Mouse (Mus musculus) kidney, postnatal 0 days (tissue): ENCODE data around the gene Commd1. TPM values are rescaled to one million over a fixed set of nuclear protein-coding genes. Genes with fewer than 3 reads are reported as not detected.
A peak's percentile ranks its signal among the peaks of the same experiment; 100 is the strongest.

ENCODE experiments used
- ATAC-seq: fragments of 200-750 bp; cut with Nextera tagmentation; replicated peaks from 2 replicates; pipeline ENCODE4 v1.8.0; 2017; ENCODE audit warnings: low read depth, moderate number of reproducible peaks, moderate TSS enrichment, moderate library complexity; ENCODE audit not compliant: low FRiP score
- DNase-seq: peaks from one replicate; pipeline ENCODE4 v3.0.0-alpha.2; 2016; ENCODE audit warnings: low spot score
- H3K27ac ChIP-seq: fragments of 300-500 bp; sonication (generic); 2 replicates; pipeline ENCODE4 v1.5.1; 2014; ENCODE audit warnings: mild to moderate bottlenecking
- H3K27me3 ChIP-seq: fragments of 300-500 bp; sonication (generic); 2 replicates; pipeline ENCODE4 v1.6.1; 2014; ENCODE audit warnings: low read length, mixed read lengths; ENCODE audit not compliant: insufficient read depth
- H3K36me3 ChIP-seq: fragments of 300-500 bp; sonication (generic); 2 replicates; pipeline ENCODE4 v1.6.1; 2014; ENCODE audit warnings: low read length, mixed read lengths; ENCODE audit not compliant: insufficient read depth
- H3K4me1 ChIP-seq: fragments of 300-500 bp; sonication (generic); replicated peaks from 2 replicates; pipeline ENCODE4 v1.6.1; 2014; ENCODE audit warnings: antibody characterized with exemption, low read length, mixed read lengths; ENCODE audit not compliant: insufficient read depth
- H3K4me2 ChIP-seq: fragments of 300-500 bp; sonication (generic); 2 replicates; pipeline ENCODE4 v1.6.1; 2014; ENCODE audit warnings: mild to moderate bottlenecking, low read length, moderate library complexity, mixed read lengths
- H3K4me3 ChIP-seq: fragments of 300-500 bp; sonication (generic); replicated peaks from 2 replicates; pipeline ENCODE4 v1.5.1; 2014; ENCODE audit warnings: low read depth, low read length
- H3K9ac ChIP-seq: fragments of 300-500 bp; sonication (generic); 2 replicates; pipeline ENCODE4 v1.6.1; 2014; ENCODE audit warnings: low read depth, low read length
- H3K9me3 ChIP-seq: fragments of 300-500 bp; sonication (generic); replicated peaks from 2 replicates; pipeline ENCODE4 v1.6.1; 2016; ENCODE audit warnings: low read length, inconsistent platforms, mixed read lengths
- CTCF ChIP-seq: IDR thresholded peaks from 2 replicates; pipeline ENCODE4 v1.5.1; 2016; ENCODE audit warnings: antibody characterized with exemption, low read depth, mild to moderate bottlenecking, moderate library complexity
- WGBS: fragments of 180-500 bp; shearing (Covaris S2); extraction: QIAGEN DNeasy Blood & Tissue Kit; methylation state at CpG from one replicate; pipeline ENCODE4 v1.1.7; 2014; 5-methylcytosine and 5-hydroxymethylcytosine counted together
- polyA plus RNA-seq: library from polyadenylated mRNA; unstranded; fragments of >200 nt; fragmentation: Nextera tagmentation; extraction: Ambion mirVana; gene quantifications from 2 replicates; pipeline ENCODE4 v1.2.1, GENCODE M21; 2015

Gene Commd1
- polyA plus RNA-seq, 1 experiment from 2014 or later, result 427 TPM

- Histone ChIP-seq H3K27ac (peak overlapping the region; percentile 64), H3K4me2 (no peak overlapping the region), H3K4me1 (peaks cover 49% of the 10 kb centered on the region), H3K4me3 (no peak overlapping the region), H3K9ac (no peak overlapping the region), H3K36me3 (no peaks in the 10 kb centered on the region), H3K9me3 (no peaks in the 10 kb centered on the region), H3K27me3 (no peaks in the 10 kb centered on the region)
- WGBS, result 34% methylated on average over 8 of the region's 8 CpGs
- no peak for DNase-seq
- peak; percentile 79 for ATAC-seq
- no peak for TF ChIP-seq CTCF
Measured at GRCm38 (mm10) chr11:22846960-22847731, 135.0 kb downstream of the Commd1 start.

Other genes starting within 250 kb of the Commd1 start
- gene B3gnt2, start 121.4 kb downstream of the Commd1 start, polyA plus RNA-seq, result 20.7 and 22.5 TPM in 2 replicates
- 3.4 and 3.7 TPM in 2 replicates for gene Zrsr1, start 10.4 kb downstream of the Commd1 start, polyA plus RNA-seq
- gene Gm28048, start 292 bp downstream of the Commd1 start, polyA plus RNA-seq, result 34.8 and 36.5 TPM in 2 replicates
- gene Cct4, start 8.1 kb upstream of the Commd1 start, polyA plus RNA-seq, result 223 and 238 TPM in 2 replicates
- 4.0 and 4.3 TPM in 2 replicates for gene Fam161a, start 25.1 kb upstream of the Commd1 start, polyA plus RNA-seq